36 mouse cellular contexts compared by ENCODE assay signal in genomic region chr3:40403402-40403801, GRCm38 (mm10).
"Had no signal": no experiment of that assay in that cellular context is flagged by ENCODE, and none has a peak within 500 bp of the region (broad histone marks: within the 10 kb centered on the region; RNA-seq: fewer than 3 reads in every experiment).

No protein-coding gene starts in this region.

- H3K9ac ChIP-seq: heart, embryonic 12.5 days; heart, embryonic 13.5 days; heart, embryonic 15.5 days; hindbrain, embryonic 12.5 days; hindbrain, embryonic 13.5 days; hindbrain, embryonic 14.5 days; hindbrain, embryonic 15.5 days; intestine, embryonic 15.5 days; kidney, embryonic 15.5 days had no signal

- H3K9me3 ChIP-seq: heart, embryonic 10.5 days; heart, embryonic 12.5 days; heart, embryonic 13.5 days; heart, embryonic 15.5 days; hindbrain, embryonic 10.5 days; hindbrain, embryonic 12.5 days; hindbrain, embryonic 13.5 days; hindbrain, embryonic 15.5 days; intestine, embryonic 15.5 days; kidney, embryonic 15.5 days had no signal

- H3K4me2 ChIP-seq: heart, embryonic 11.5 days; heart, embryonic 12.5 days; heart, embryonic 13.5 days; heart, embryonic 15.5 days; hindbrain, embryonic 12.5 days; hindbrain, embryonic 13.5 days; hindbrain, embryonic 14.5 days; hindbrain, embryonic 15.5 days; intestine, embryonic 15.5 days; kidney, embryonic 15.5 days had no signal

- H3K4me1 ChIP-seq: heart, embryonic 12.5 days; heart, embryonic 13.5 days; heart, embryonic 15.5 days; hindbrain, embryonic 10.5 days; hindbrain, embryonic 12.5 days; hindbrain, embryonic 13.5 days; hindbrain, embryonic 15.5 days; intestine, embryonic 15.5 days had no signal

- H3K36me3 ChIP-seq: heart, embryonic 10.5 days; heart, embryonic 12.5 days; heart, embryonic 13.5 days; heart, embryonic 15.5 days; hindbrain, embryonic 10.5 days; hindbrain, embryonic 12.5 days; hindbrain, embryonic 13.5 days; hindbrain, embryonic 15.5 days; intestine, embryonic 15.5 days; kidney, embryonic 15.5 days had no signal

- DNase-seq: heart, postnatal 10 days; heart, postnatal 14 days; heart, postnatal 36 days; heart, postnatal 4 days; kidney, adult 11 months; kidney, adult 18-20 months; kidney, adult 2 months; kidney, adult 8-10 months; kidney, adult 9 months; kidney, postnatal 10 days; kidney, postnatal 14 days; kidney, postnatal 25 days; kidney, postnatal 36 days; kidney, postnatal 4 days; layer of hippocampus, adult 9-11 months; layer of hippocampus, postnatal 36 days had no signal

- H3K27me3 ChIP-seq: heart, embryonic 13.5 days; heart, embryonic 15.5 days; hindbrain, embryonic 12.5 days; hindbrain, embryonic 13.5 days; hindbrain, embryonic 15.5 days; intestine, embryonic 15.5 days; kidney, embryonic 15.5 days had no signal

- H3K4me3 ChIP-seq: heart, embryonic 10.5 days; heart, embryonic 12.5 days; heart, embryonic 13.5 days; heart, embryonic 15.5 days; hindbrain, embryonic 10.5 days; hindbrain, embryonic 12.5 days; hindbrain, embryonic 13.5 days; hindbrain, embryonic 15.5 days; intestine, embryonic 15.5 days; kidney, embryonic 15.5 days; layer of hippocampus, adult 2 months; left cerebral cortex, adult 2 months had no signal

- ATAC-seq: hindbrain, embryonic 16.5 days; hindbrain, postnatal 0 days; inflammation-experienced regulatory T-cells, adult 6 months; intestine, embryonic 15.5 days; intestine, embryonic 16.5 days; intestine, postnatal 0 days had no signal

- H3K27ac ChIP-seq: heart, embryonic 10.5 days; heart, embryonic 13.5 days; heart, embryonic 15.5 days; hindbrain, embryonic 10.5 days; hindbrain, embryonic 12.5 days; hindbrain, embryonic 13.5 days; hindbrain, embryonic 14.5 days; hindbrain, embryonic 15.5 days; hindbrain, postnatal 0 days; intestine, embryonic 15.5 days; kidney, embryonic 15.5 days; kidney, postnatal 0 days; layer of hippocampus, adult 2 months; left cerebral cortex, adult 2 months had no signal
